Mouse (Mus musculus) CH12.LX (cell line): ENCODE measurements around the gene Gatd1.

Experiments
- CHD1 ChIP-seq: IDR thresholded peaks from 2 replicates; pipeline ENCODE4 v1.6.1; 2012; ENCODE audit warnings: low read depth, low read length, improper control_type of control experiment, inconsistent platforms
- CTCF ChIP-seq, 2 experiments: IDR thresholded peaks in 1 of 2; conservative IDR thresholded peaks in 1 of 2; 2 replicates each; pipeline ENCODE4 v1.5.1; 2011 to 2012; ENCODE audit warnings: low read depth in 2 of 2, low read length in 2 of 2, improper control_type of control experiment in 1 of 2, inconsistent platforms in 1 of 2, mild to moderate bottlenecking in 1 of 2, moderate library complexity in 1 of 2
- E2F4 ChIP-seq: IDR thresholded peaks from 2 replicates; pipeline ENCODE4 v1.6.1; 2011; ENCODE audit warnings: low read depth, low read length, improper control_type of control experiment; ENCODE audit not compliant: insufficient replicate concordance
- ELF1 ChIP-seq: IDR thresholded peaks from 2 replicates; pipeline ENCODE4 v1.6.1; 2014; ENCODE audit warnings: low read depth, mild to moderate bottlenecking, inconsistent platforms, low read length, improper control_type of control experiment
- EP300 ChIP-seq: IDR thresholded peaks from 2 replicates; pipeline ENCODE4 v1.6.1; 2011; ENCODE audit warnings: low read length, improper control_type of control experiment
- HCFC1 ChIP-seq: IDR thresholded peaks from 2 replicates; pipeline ENCODE4 v1.6.1; 2012; ENCODE audit warnings: low read depth, mild to moderate bottlenecking, inconsistent platforms, low read length, improper control_type of control experiment
- MEF2A ChIP-seq: IDR thresholded peaks from 2 replicates; pipeline ENCODE4 v1.6.1; 2014; ENCODE audit warnings: low read depth, mild to moderate bottlenecking, inconsistent platforms, low read length, improper control_type of control experiment, borderline replicate concordance
- MXI1 ChIP-seq: IDR thresholded peaks from 2 replicates; pipeline ENCODE4 v1.6.1; 2011; ENCODE audit warnings: mild to moderate bottlenecking, low read depth, low read length, improper control_type of control experiment
- NRF1 ChIP-seq: IDR thresholded peaks from 2 replicates; pipeline ENCODE4 v1.6.1; 2014; ENCODE audit warnings: low read depth, mild to moderate bottlenecking, inconsistent platforms, low read length, improper control_type of control experiment, moderate library complexity
- POLR2A ChIP-seq: IDR thresholded peaks from 2 replicates; pipeline ENCODE4 v1.6.1; 2011; ENCODE audit warnings: low read depth, mild to moderate bottlenecking, improper control_type of control experiment, low read length
- ZKSCAN1 ChIP-seq: IDR thresholded peaks from 2 replicates; pipeline ENCODE4 v1.6.1; 2012; ENCODE audit warnings: low read depth, inconsistent platforms, low read length, improper control_type of control experiment, borderline replicate concordance
- ZMIZ1 ChIP-seq: IDR thresholded peaks from 2 replicates; pipeline ENCODE4 v1.6.1; 2012; ENCODE audit warnings: low read depth, mild to moderate bottlenecking, inconsistent platforms, low read length, improper control_type of control experiment

- TF ChIP-seq EP300 (no peak), CHD1 (no peak), POLR2A (no peak), CTCF (conservative IDR thresholded peaks at IDR 0.05 in 1 of 2, IDR thresholded peaks at IDR 0.05 in 1 of 2; ENCODE audit: low read depth in 2 of 2, low read length in 2 of 2) (no peak), HCFC1 (peak; percentile 6; the same call in 1 of the 2 replicates), E2F4 (no peak), ELF1 (no peak), MEF2A (no peak), ZMIZ1 (no peak), ZKSCAN1 (no peak), NRF1 (no peak), MXI1 (no peak)
These were observed 22.6 kb upstream of the Gatd1 start for GRCm38 (mm10) chr7:141436523-141436892.
